14 mouse cellular contexts compared by ENCODE assay signal in the genomic region with DNA sequence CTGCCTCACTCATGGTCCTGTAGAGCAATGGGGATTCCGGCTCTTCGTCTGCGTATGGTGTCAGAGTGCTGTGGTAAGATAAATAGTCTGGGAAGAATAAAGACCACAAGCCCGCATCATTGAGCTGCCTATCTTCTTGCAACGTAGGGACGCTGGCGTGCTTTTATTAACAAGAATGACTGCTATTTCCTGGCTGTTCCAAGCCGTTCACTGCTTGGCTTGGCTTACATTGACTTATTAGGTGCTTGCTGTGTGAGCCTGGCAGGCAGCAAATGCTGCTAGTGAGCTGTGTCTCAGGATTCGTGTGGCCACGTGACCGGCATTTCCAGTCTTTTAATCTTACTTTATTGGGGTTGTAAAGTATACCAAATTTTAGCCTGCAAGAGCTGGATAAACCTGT. TPM values are rescaled to one million over a fixed set of nuclear protein-coding genes. Genes with fewer than 3 reads are reported as not detected.
A peak's percentile ranks its signal among the peaks of the same experiment; 100 is the strongest.
DNase-seq lines count a peak whose midpoint lies in the region; ATAC-seq and TF ChIP-seq lines count a peak whose summit lies in the region.
"Had no signal": no experiment of that assay in that cellular context is flagged by ENCODE, and none has a peak within 500 bp of the region (broad histone marks: within the 10 kb centered on the region; RNA-seq: fewer than 3 reads in every experiment).

No protein-coding gene starts in this region.

- H3K9me3 ChIP-seq in heart, embryonic 11.5 days (replicated peaks; ENCODE audit: control insufficient read depth, low read length): no peaks in the 10 kb centered on the region
- H3K9me3 ChIP-seq in megakaryocyte, embryonic 14.5 days: no peaks in the 10 kb centered on the region
- H3K9me3 ChIP-seq in limb, embryonic 14.5 days (ENCODE audit: control insufficient read depth, low read length): no peaks in the 10 kb centered on the region

- peak; percentile 7 for DNase-seq in heart, adult 8-10 months (ENCODE audit: low spot score)
- peak; percentile 60 for DNase-seq in limb, embryonic 14.5 days (ENCODE audit: low spot score)
- DNase-seq in layer of hippocampus, adult 8-10 months (ENCODE audit: low spot score in 2 of 2): no peak
- DNase-seq in adrenal gland, postnatal 36 days: no peak
- DNase-seq: adrenal gland, postnatal 14 days; B cell, adult 2 months; cerebellum, adult 2 months; gastrocnemius, postnatal 14 days had no signal

- H3K27me3 ChIP-seq in heart, embryonic 11.5 days (ENCODE audit: control insufficient read depth, insufficient read depth, low read length): no peaks in the 10 kb centered on the region; the same call in 1 of the 2 replicates
- H3K27me3 ChIP-seq in megakaryocyte, embryonic 14.5 days (replicated peaks): no peaks in the 10 kb centered on the region
- no peaks in the 10 kb centered on the region for H3K27me3 ChIP-seq in limb, embryonic 14.5 days (ENCODE audit: control insufficient read depth, insufficient read depth, low read length)

- no peak overlapping the region for H3K4me3 ChIP-seq in heart, embryonic 11.5 days (ENCODE audit: low read depth, low read length)
- H3K4me3 ChIP-seq in megakaryocyte, embryonic 14.5 days (replicated peaks): peak overlapping the region; percentile 51
- no peak overlapping the region for H3K4me3 ChIP-seq in limb, embryonic 14.5 days (replicated peaks; ENCODE audit: low read length)

- 47% methylated on average over 11 of the region's 11 CpGs for WGBS in heart, embryonic 11.5 days (ENCODE audit: insufficient replicate concordance)
- WGBS in limb, embryonic 14.5 days: 19% methylated on average over 11 of the region's 11 CpGs

- H3K9ac ChIP-seq in heart, embryonic 11.5 days (ENCODE audit: low read depth, low read length): no peak overlapping the region
- no peak overlapping the region for H3K9ac ChIP-seq in limb, embryonic 14.5 days (ENCODE audit: low read depth, low read length, severe bottlenecking)
- H3K9ac ChIP-seq: hindbrain, embryonic 14.5 days had no signal

- TF ChIP-seq POLR2A in limb, embryonic 14.5 days (IDR thresholded peaks at IDR 0.05; ENCODE audit: borderline replicate concordance, extremely low read depth, insufficient read depth, insufficient read length): no peak

- H3K27ac ChIP-seq in heart, embryonic 11.5 days (ENCODE audit: low read depth, low read length): no peak overlapping the region
- no peak overlapping the region for H3K27ac ChIP-seq in limb, embryonic 14.5 days (replicated peaks; ENCODE audit: low read depth, low read length)
- H3K27ac ChIP-seq: hindbrain, embryonic 14.5 days had no signal

- no peak overlapping the region for H3K4me2 ChIP-seq in heart, embryonic 11.5 days
- peak overlapping the region; percentile 6; the same call in 1 of the 2 replicates for H3K4me2 ChIP-seq in limb, embryonic 14.5 days (replicated peaks; ENCODE audit: low read depth, low read length, severe bottlenecking)
- H3K4me2 ChIP-seq: hindbrain, embryonic 14.5 days had no signal

- no peak for ATAC-seq in heart, embryonic 11.5 days (replicated peaks; ENCODE audit: insufficient number of reproducible peaks, low FRiP score, low TSS enrichment)
- no peak for ATAC-seq in megakaryocyte, adult 5-6 weeks (ENCODE audit: poor library complexity, severe bottlenecking)
- peak; percentile 68 for ATAC-seq in limb, embryonic 14.5 days (ENCODE audit: low FRiP score, low read depth)
- peak; percentile 82 for ATAC-seq in megakaryocyte-erythroid progenitor cell, adult 5-6 weeks (replicated peaks; ENCODE audit: low FRiP score, low TSS enrichment, poor library complexity, severe bottlenecking)

- no peaks in the 10 kb centered on the region for H3K36me3 ChIP-seq in heart, embryonic 11.5 days (ENCODE audit: control insufficient read depth, insufficient read depth, low read length)
- H3K36me3 ChIP-seq in megakaryocyte, embryonic 14.5 days (replicated peaks; ENCODE audit: low read length): no peaks in the 10 kb centered on the region
- H3K36me3 ChIP-seq in limb, embryonic 14.5 days (ENCODE audit: control insufficient read depth, insufficient read depth, low read length): no peaks in the 10 kb centered on the region

- H3K4me1 ChIP-seq in heart, embryonic 11.5 days (ENCODE audit: control insufficient read depth, insufficient read depth, low read length): 0 out of 2 replicates have a peak, but pooled peaks cover 2% of the 10 kb centered on the region
- peaks cover 70% of the 10 kb centered on the region for H3K4me1 ChIP-seq in megakaryocyte, embryonic 14.5 days
- peaks cover 12% of the 10 kb centered on the region for H3K4me1 ChIP-seq in limb, embryonic 14.5 days (ENCODE audit: control insufficient read depth, insufficient read depth, low read length)

RNA-seq across cellular contexts. Expression of gene Rassf6, which starts 31.6 kb away (rescaled TPM):
- not detected for total RNA-seq in heart, adult 8-10 months (2022)
- 0.29 and 0.49 TPM in 2 replicates for polyA plus RNA-seq in heart, embryonic 11.5 days (2014; fragmentation: Nextera tagmentation; extraction: Ambion mirVana)
- polyA plus RNA-seq in megakaryocyte, embryonic 14.5 days (2012; ENCODE audit: insufficient read depth, low replicate concordance): not detected in 2 replicates
- not detected in 2 replicates for total RNA-seq in megakaryocyte, adult 5-6 weeks (2015)
- not detected in 2 replicates for total RNA-seq in megakaryocyte, adult 5-6 weeks (2017)
- 1.1 and 1.2 TPM in 2 replicates for polyA plus RNA-seq in limb, embryonic 14.5 days (2012; rRNA removed)
- polyA plus RNA-seq in limb, embryonic 14.5 days (2014; fragmentation: Nextera tagmentation; extraction: Ambion mirVana): 3.3 and 4.9 TPM in 2 replicates
- not detected in 2 replicates for total RNA-seq in megakaryocyte-erythroid progenitor cell, adult 5-6 weeks (2014; fragmentation: Nextera tagmentation)
- total RNA-seq in megakaryocyte-erythroid progenitor cell, adult 5-6 weeks (2017): not detected in 2 replicates
- 1 to 10 TPM in 1 of 4 experiments, under 1 TPM in 3; 0.63 to 1.6 (median 0.78) TPM for total RNA-seq in layer of hippocampus, adult 8-10 months (2022)
- 1 to 10 TPM; 1.5 to 2.8 TPM for total RNA-seq in adrenal gland, postnatal 36 days (2021)
- total RNA-seq: gastrocnemius, postnatal 14 days had no signal

RNA-seq across cellular contexts. Expression of gene 5830473C10Rik, which starts 48.0 kb away (rescaled TPM):
- not detected for total RNA-seq in heart, adult 8-10 months (2022)
- not detected in 2 replicates for polyA plus RNA-seq in heart, embryonic 11.5 days (2014; fragmentation: Nextera tagmentation; extraction: Ambion mirVana)
- polyA plus RNA-seq in megakaryocyte, embryonic 14.5 days (2012; ENCODE audit: insufficient read depth, low replicate concordance): 0.73 and 2.2 TPM in 2 replicates
- total RNA-seq in megakaryocyte, adult 5-6 weeks (2015): not detected in 2 replicates
- total RNA-seq in megakaryocyte, adult 5-6 weeks (2017): not detected in 2 replicates
- polyA plus RNA-seq in limb, embryonic 14.5 days (2012; rRNA removed): 0.03 TPM in 1 of 2 replicates, not detected in the other
- polyA plus RNA-seq in limb, embryonic 14.5 days (2014; fragmentation: Nextera tagmentation; extraction: Ambion mirVana): not detected in 2 replicates
- not detected in 2 replicates for total RNA-seq in megakaryocyte-erythroid progenitor cell, adult 5-6 weeks (2014; fragmentation: Nextera tagmentation)
- total RNA-seq in megakaryocyte-erythroid progenitor cell, adult 5-6 weeks (2017): not detected in 2 replicates
- total RNA-seq in layer of hippocampus, adult 8-10 months (2022): under 1 TPM in 1 of 4 experiments, not detected in 3; 0.16 TPM
- not detected for total RNA-seq in adrenal gland, postnatal 36 days (2021)
- total RNA-seq: gastrocnemius, postnatal 14 days had no signal
- polyA plus RNA-seq: cerebellum, adult 2 months; neural tube, embryonic 11.5 days had no signal

Comparison
In these comparisons a context has a peak if more than half of its experiments do, and no peak if none do; other contexts are left out.
1. DNase-seq: peak in heart, adult 8-10 months (single experiment) and limb, embryonic 14.5 days (single experiment); none in layer of hippocampus, adult 8-10 months (0 of 2) and adrenal gland, postnatal 36 days (0 of 2).
2. ATAC-seq: peak in limb, embryonic 14.5 days (single experiment) and megakaryocyte-erythroid progenitor cell, adult 5-6 weeks (single experiment); none in heart, embryonic 11.5 days (single experiment) and megakaryocyte, adult 5-6 weeks (single experiment).